Mouse (Mus musculus) brain, embryonic 14.5 days (tissue): ENCODE results near the gene Klrb1a.

Experiments used
- CTCF ChIP-seq: fragments of 200-500 bp; IDR thresholded peaks from 2 replicates; pipeline ENCODE4 v1.5.1; 2012; ENCODE audit warnings: inconsistent platforms, mild to moderate bottlenecking, moderate library complexity, borderline replicate concordance; ENCODE audit not compliant: insufficient read depth, insufficient read length; ENCODE audit errors: extremely low read depth
- POLR2A ChIP-seq: fragments of 200-500 bp; IDR thresholded peaks from 2 replicates; pipeline ENCODE4 v1.6.1; 2012; ENCODE audit warnings: mild to moderate bottlenecking, inconsistent platforms, borderline replicate concordance; ENCODE audit not compliant: poor library complexity, insufficient read depth, insufficient read length, severe bottlenecking; ENCODE audit errors: extremely low read depth

GRCm38 (mm10) chr6:128599555-128599954, 23.8 kb downstream of the Klrb1a start:
- TF ChIP-seq POLR2A: no peak
- peak; percentile 34; the same call in 1 of the 2 replicates for TF ChIP-seq CTCF
